Mouse (Mus musculus): ENCODE data around the gene Prss56. TPM values are rescaled to one million over a fixed set of nuclear protein-coding genes. Genes with fewer than 3 reads are reported as not detected.
A peak's percentile ranks its signal among the peaks of the same experiment; 100 is the strongest.

The Prss56 gene
- 0.12 and 0.19 TPM in 2 replicates for polyA plus RNA-seq (2015; fragmentation: Nextera tagmentation; extraction: Ambion mirVana)

- no peak for ATAC-seq (ENCODE audit: insufficient number of reproducible peaks, low FRiP score, low TSS enrichment, low read depth)
- Histone ChIP-seq H3K4me3 (no peak within 1 kb of the TSS), H3K36me3 (no peaks in the 10 kb centered on the region), H3K4me1 (peaks cover 25% of the 10 kb centered on the region), H3K4me2 (no peak within 1 kb of the TSS), H3K9ac (no peak within 1 kb of the TSS), H3K9me3 (no peaks in the 10 kb centered on the region), H3K27ac (no peak within 1 kb of the TSS), H3K27me3 (peaks cover 75% of the 10 kb centered on the region)
- WGBS, result 38% methylated on average over 9 of the region's 9 CpGs
Measured at GRCm38 (mm10) chr1:87183013-87183412, at the start of gene Prss56. Gene Prss56, plus strand, starts transcription at chr1:87183313.

GRCm38 (mm10) chr1:87141550-87141949 is 41.6 kb upstream of the Prss56 start:
- no peak for ATAC-seq (ENCODE audit: insufficient number of reproducible peaks, low FRiP score, low TSS enrichment, low read depth)
- WGBS, result 74% methylated on average over 4 of the region's 4 CpGs

GRCm38 (mm10) chr1:87142456-87142855 is 40.7 kb upstream of the Prss56 start:
- no peak overlapping the region for H3K4me3 ChIP-seq
- H3K9ac ChIP-seq, result no peak overlapping the region
- H3K36me3 ChIP-seq, result no peaks in the 10 kb centered on the region
- H3K27me3 ChIP-seq, result 0 out of 2 replicates have a peak, but pooled peaks cover under 1% of the 10 kb centered on the region
- 71% methylated on average over 9 of the region's 9 CpGs for WGBS
- no peak overlapping the region for H3K27ac ChIP-seq
- no peaks in the 10 kb centered on the region for H3K9me3 ChIP-seq
- H3K4me2 ChIP-seq, result no peak overlapping the region
- H3K4me1 ChIP-seq, result no peaks in the 10 kb centered on the region
- ATAC-seq (ENCODE audit: insufficient number of reproducible peaks, low FRiP score, low TSS enrichment, low read depth), result no peak

More at GRCm38 (mm10) chr1:87141550-87141949, 41.6 kb upstream of the Prss56 start:
- H3K9ac ChIP-seq, result no peak overlapping the region
- H3K9me3 ChIP-seq, result no peaks in the 10 kb centered on the region
- H3K4me3 ChIP-seq, result no peak overlapping the region
- no peaks in the 10 kb centered on the region for H3K4me1 ChIP-seq
- no peak overlapping the region for H3K27ac ChIP-seq
- H3K27me3 ChIP-seq, result no peaks in the 10 kb centered on the region
- H3K36me3 ChIP-seq, result no peaks in the 10 kb centered on the region
- H3K4me2 ChIP-seq, result no peak overlapping the region

- H3K27me3 ChIP-seq, result peaks cover 7% of the 10 kb centered on the region; the same call in 1 of the 2 replicates
- no peak for ATAC-seq (ENCODE audit: insufficient number of reproducible peaks, low FRiP score, low TSS enrichment, low read depth)
- no peak overlapping the region for H3K4me3 ChIP-seq
- no peak overlapping the region for H3K27ac ChIP-seq
- WGBS, result 75% methylated on average over 10 of the region's 10 CpGs
- H3K4me1 ChIP-seq, result no peaks in the 10 kb centered on the region
- H3K9me3 ChIP-seq, result no peaks in the 10 kb centered on the region
- H3K36me3 ChIP-seq, result no peaks in the 10 kb centered on the region
- H3K9ac ChIP-seq, result no peak overlapping the region
- H3K4me2 ChIP-seq, result no peak overlapping the region
Measured at GRCm38 (mm10) chr1:87143141-87143540, 40.0 kb upstream of the Prss56 start.

GRCm38 (mm10) chr1:87149422-87149821 is 33.7 kb upstream of the Prss56 start:
- Histone ChIP-seq H3K4me2 (no peak overlapping the region), H3K36me3 (no peaks in the 10 kb centered on the region), H3K9ac (no peak overlapping the region), H3K27me3 (peaks cover 68% of the 10 kb centered on the region), H3K4me1 (peaks cover 14% of the 10 kb centered on the region), H3K27ac (no peak overlapping the region), H3K9me3 (no peaks in the 10 kb centered on the region), H3K4me3 (no peak overlapping the region)
- ATAC-seq (ENCODE audit: insufficient number of reproducible peaks, low FRiP score, low TSS enrichment, low read depth), result no peak
- 32% methylated on average over 13 of the region's 13 CpGs for WGBS

- Histone ChIP-seq H3K9me3 (no peaks in the 10 kb centered on the region), H3K4me2 (no peak overlapping the region), H3K27ac (no peak overlapping the region), H3K4me1 (peaks cover 33% of the 10 kb centered on the region), H3K4me3 (no peak overlapping the region), H3K36me3 (no peaks in the 10 kb centered on the region), H3K27me3 (peaks cover 87% of the 10 kb centered on the region), H3K9ac (no peak overlapping the region)
- no peak for ATAC-seq (ENCODE audit: insufficient number of reproducible peaks, low FRiP score, low TSS enrichment, low read depth)
- 83% methylated on average over 6 of the region's 6 CpGs for WGBS
Measured at GRCm38 (mm10) chr1:87151286-87151685, 31.8 kb upstream of the Prss56 start.

- H3K4me2 ChIP-seq, result peak overlapping the region; percentile 65
- peak overlapping the region; percentile 41 for H3K4me3 ChIP-seq
- H3K27me3 ChIP-seq, result peaks cover 100% of the 10 kb centered on the region
- no peak overlapping the region for H3K27ac ChIP-seq
- H3K9me3 ChIP-seq, result no peaks in the 10 kb centered on the region
- no peak for ATAC-seq (ENCODE audit: insufficient number of reproducible peaks, low FRiP score, low TSS enrichment, low read depth)
- under 1% methylated on average over 72 of the region's 72 CpGs for WGBS
- H3K36me3 ChIP-seq, result no peaks in the 10 kb centered on the region
- peaks cover 34% of the 10 kb centered on the region for H3K4me1 ChIP-seq
- no peak overlapping the region; the same call in 1 of the 2 replicates for H3K9ac ChIP-seq
Measured at GRCm38 (mm10) chr1:87153776-87154500, 29.2 kb upstream of the Prss56 start.

GRCm38 (mm10) chr1:87154501-87155120 is 28.5 kb upstream of the Prss56 start:
- H3K4me3 ChIP-seq, result peak overlapping the region; percentile 41
- ATAC-seq (ENCODE audit: insufficient number of reproducible peaks, low FRiP score, low TSS enrichment, low read depth), result no peak
- peaks cover 99% of the 10 kb centered on the region for H3K27me3 ChIP-seq
- H3K4me1 ChIP-seq, result peaks cover 34% of the 10 kb centered on the region
- H3K27ac ChIP-seq, result no peak overlapping the region
- peak overlapping the region; percentile 65 for H3K4me2 ChIP-seq
- H3K9me3 ChIP-seq, result no peaks in the 10 kb centered on the region
- H3K36me3 ChIP-seq, result no peaks in the 10 kb centered on the region
- 1% methylated on average over 58 of the region's 58 CpGs for WGBS
- no peak overlapping the region; the same call in 1 of the 2 replicates for H3K9ac ChIP-seq

- no peak overlapping the region for H3K9ac ChIP-seq
Measured at GRCm38 (mm10) chr1:87155531-87156198, 27.4 kb upstream of the Prss56 start.

GRCm38 (mm10) chr1:87156199-87156587 is 26.9 kb upstream of the Prss56 start, which contains the start of gene Ecel1:
Gene Ecel1, minus strand, starts transcription at chr1:87156521.
- 5% methylated on average over 11 of the region's 12 CpGs for WGBS
- H3K4me3 ChIP-seq, result peak within 1 kb of the TSS; percentile 40
- peaks cover 34% of the 10 kb centered on the region for H3K4me1 ChIP-seq
- ATAC-seq (ENCODE audit: insufficient number of reproducible peaks, low FRiP score, low TSS enrichment, low read depth), result no peak
- no peaks in the 10 kb centered on the region for H3K36me3 ChIP-seq
- peak within 1 kb of the TSS; percentile 79 for H3K4me2 ChIP-seq
- no peak within 1 kb of the TSS for H3K27ac ChIP-seq
- no peaks in the 10 kb centered on the region for H3K9me3 ChIP-seq
- no peak within 1 kb of the TSS for H3K9ac ChIP-seq
- H3K27me3 ChIP-seq, result peaks cover 97% of the 10 kb centered on the region

More at GRCm38 (mm10) chr1:87155531-87156198, 27.4 kb upstream of the Prss56 start:
- WGBS, result under 1% methylated on average over 36 of the region's 56 CpGs
- H3K36me3 ChIP-seq, result no peaks in the 10 kb centered on the region
- H3K4me3 ChIP-seq, result peak overlapping the region; percentile 40
- H3K27me3 ChIP-seq, result peaks cover 99% of the 10 kb centered on the region
- peaks cover 34% of the 10 kb centered on the region for H3K4me1 ChIP-seq
- ATAC-seq (ENCODE audit: insufficient number of reproducible peaks, low FRiP score, low TSS enrichment, low read depth), result no peak
- no peaks in the 10 kb centered on the region for H3K9me3 ChIP-seq
- H3K4me2 ChIP-seq, result peak overlapping the region; percentile 79
- no peak overlapping the region for H3K27ac ChIP-seq

GRCm38 (mm10) chr1:87159396-87159795 is 23.7 kb upstream of the Prss56 start:
- no peak for ATAC-seq (ENCODE audit: insufficient number of reproducible peaks, low FRiP score, low TSS enrichment, low read depth)
- Histone ChIP-seq H3K4me3 (no peak overlapping the region), H3K9me3 (no peaks in the 10 kb centered on the region), H3K9ac (no peak overlapping the region), H3K27me3 (peaks cover 84% of the 10 kb centered on the region), H3K4me2 (no peak overlapping the region), H3K27ac (no peak overlapping the region), H3K4me1 (peaks cover 20% of the 10 kb centered on the region), H3K36me3 (no peaks in the 10 kb centered on the region)
- WGBS, result 70% methylated on average over 3 of the region's 3 CpGs

Measured in limb, embryonic 15.5 days (tissue).